Mouse (Mus musculus) naive thymus-derived CD4-positive, alpha-beta T cell, adult 2 months (primary cell): Measurements from ENCODE around the gene Vps52.
A peak's percentile ranks its signal among the peaks of the same experiment; 100 is the strongest.
"Not testable (repeated sequence)": the region's sequence is repeated elsewhere in the genome, so short reads cannot be mapped to it uniquely, and the experiment has no call there.

ENCODE experiments used
- DNase-seq: peaks from one replicate; pipeline ENCODE4 v3.0.0-alpha.2; 2011; ENCODE audit warnings: low read depth

Vps52 gene

GRCm38 (mm10) chr17:33968489-33968888, 12.9 kb downstream of the Vps52 start:
- peak; percentile 93 for DNase-seq

- peak; percentile 88 for DNase-seq
Measured at GRCm38 (mm10) chr17:33968927-33969326, 13.3 kb downstream of the Vps52 start.

GRCm38 (mm10) chr17:33969394-33969793, 13.8 kb downstream of the Vps52 start:
- peak; percentile 53 for DNase-seq

- no peak for DNase-seq
Measured at GRCm38 (mm10) chr17:33972691-33973090, 17.1 kb downstream of the Vps52 start.

- no peak for DNase-seq
Measured at GRCm38 (mm10) chr17:33973572-33973971, 18.0 kb downstream of the Vps52 start.

- no peak for DNase-seq
Measured at GRCm38 (mm10) chr17:33977861-33978557, 22.4 kb downstream of the Vps52 start.

- DNase-seq = peak; percentile 86
Measured at GRCm38 (mm10) chr17:33978631-33979031, 23.0 kb downstream of the Vps52 start.

GRCm38 (mm10) chr17:33979512-33980050, 24.0 kb downstream of the Vps52 start:
- DNase-seq = no peak

- DNase-seq = no peak
Measured at GRCm38 (mm10) chr17:33980181-33981035, 24.8 kb downstream of the Vps52 start.

GRCm38 (mm10) chr17:33981192-33981909, 25.7 kb downstream of the Vps52 start:
- peak; percentile 98 for DNase-seq

GRCm38 (mm10) chr17:33982136-33982535, 26.5 kb downstream of the Vps52 start:
- peak; percentile 87 for DNase-seq

GRCm38 (mm10) chr17:33991788-33992664, 36.4 kb downstream of the Vps52 start:
- peak; percentile 92 for DNase-seq

- DNase-seq = peak; percentile 49
Measured at GRCm38 (mm10) chr17:33994959-33995358, 39.3 kb downstream of the Vps52 start.

GRCm38 (mm10) chr17:33995651-33996050, 40.0 kb downstream of the Vps52 start:
- no peak for DNase-seq

- DNase-seq = not testable (repeated sequence)
Measured at GRCm38 (mm10) chr17:33997025-33997424, 41.4 kb downstream of the Vps52 start.

GRCm38 (mm10) chr17:33998697-33999096, 43.1 kb downstream of the Vps52 start:
- peak; percentile 76 for DNase-seq

GRCm38 (mm10) chr17:33999341-34000149, 43.9 kb downstream of the Vps52 start:
- peak; percentile 72 for DNase-seq

GRCm38 (mm10) chr17:34000150-34000537, 44.5 kb downstream of the Vps52 start, which contains the start of gene H2-K1:
H2-K1 (minus strand) TSS chr17:34000347.
- DNase-seq = peak; percentile 99

- peak; percentile 52 for DNase-seq
Measured at GRCm38 (mm10) chr17:34000796-34001195, 45.2 kb downstream of the Vps52 start.

- peak; percentile 82 for DNase-seq
Measured at GRCm38 (mm10) chr17:34003426-34003825, 47.8 kb downstream of the Vps52 start.
